ENCODE assay signal across 8 mouse cellular contexts in the genomic region with DNA sequence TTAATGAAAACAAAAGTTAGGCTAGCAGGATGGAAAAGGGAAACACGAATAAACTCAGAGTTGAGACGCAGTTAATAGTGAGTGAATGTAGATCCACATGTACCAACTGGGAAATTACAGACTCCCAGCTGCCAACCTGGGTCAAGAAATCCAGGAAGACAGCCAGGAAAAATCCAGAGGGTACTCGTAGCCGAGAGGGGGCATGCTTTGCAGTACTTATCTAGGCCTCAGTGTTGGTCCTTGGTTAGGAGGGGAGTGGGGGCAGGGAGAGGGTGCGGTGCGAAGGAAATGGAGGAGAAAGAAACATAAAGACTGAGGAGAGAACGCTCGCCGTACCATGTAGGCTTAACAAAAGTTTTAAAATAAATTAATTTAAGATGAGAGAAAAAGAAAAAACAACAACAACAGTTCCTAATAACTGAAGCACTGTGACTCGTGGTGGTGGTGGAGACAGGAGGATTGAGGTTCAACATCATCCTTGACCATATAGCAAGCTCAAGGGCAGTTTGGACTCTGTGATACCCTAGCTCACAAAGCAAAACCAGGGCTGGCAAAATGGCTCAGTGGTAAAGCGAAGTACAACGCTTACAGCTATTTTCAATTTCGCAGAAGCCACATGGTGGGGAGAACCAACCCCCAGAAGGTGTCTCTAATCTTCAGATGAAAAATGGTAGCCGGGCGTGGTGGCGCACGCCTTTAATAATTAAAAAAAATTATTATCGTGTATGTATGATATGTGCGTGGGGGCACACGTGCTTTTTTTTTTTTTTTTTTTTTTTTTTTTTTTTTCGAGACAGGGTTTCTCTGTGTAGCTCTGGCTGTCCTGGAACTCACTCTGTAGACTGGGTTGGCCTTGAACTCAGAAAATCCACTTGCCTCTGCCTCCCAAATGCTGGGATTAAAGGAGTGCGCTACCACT. TPM values are rescaled to one million over a fixed set of nuclear protein-coding genes. Genes with fewer than 3 reads are reported as not detected.
DNase-seq lines count a peak whose midpoint lies in the region; ATAC-seq and TF ChIP-seq lines count a peak whose summit lies in the region.

No protein-coding gene starts in this region.

- no peak overlapping the region for H3K4me2 ChIP-seq in hindbrain, embryonic 13.5 days
- no peak overlapping the region for H3K4me2 ChIP-seq in midbrain, embryonic 14.5 days (ENCODE audit: low read length)

- H3K27me3 ChIP-seq in embryonic facial prominence, embryonic 10.5 days (replicated peaks; ENCODE audit: low read depth, poor library complexity, severe bottlenecking): 0 out of 2 replicates have a peak, but pooled peaks cover 2% of the 10 kb centered on the region
- H3K27me3 ChIP-seq in hindbrain, embryonic 13.5 days: no peaks in the 10 kb centered on the region
- H3K27me3 ChIP-seq in midbrain, embryonic 14.5 days (ENCODE audit: control insufficient read depth, insufficient read depth, low read length): no peaks in the 10 kb centered on the region

- H3K9ac ChIP-seq in hindbrain, embryonic 13.5 days: no peak overlapping the region
- H3K9ac ChIP-seq in midbrain, embryonic 14.5 days (replicated peaks; ENCODE audit: low read length): no peak overlapping the region

- no peak overlapping the region for H3K4me3 ChIP-seq in left cerebral cortex, adult 2 months
- H3K4me3 ChIP-seq in embryonic facial prominence, embryonic 10.5 days: no peak overlapping the region
- H3K4me3 ChIP-seq in hindbrain, embryonic 13.5 days: no peak overlapping the region
- H3K4me3 ChIP-seq in midbrain, embryonic 14.5 days (replicated peaks; ENCODE audit: low read depth, low read length): no peak overlapping the region

- intact Hi-C loops in left cerebral cortex, adult 2 months (cut with DNase I): no loop called here
- intact Hi-C loops in left cerebral cortex, postnatal 25 days (cut with DNase I): no loop called here

- no peak for DNase-seq in left cerebral cortex, adult 2 months (ENCODE audit: extremely low spot score in 1 of 2, low spot score in 2 of 2)
- no peak for DNase-seq in left cerebral cortex, postnatal 25 days (ENCODE audit: low spot score in 2 of 2)
- DNase-seq in embryonic facial prominence, embryonic 10.5 days (ENCODE audit: low spot score): no peak
- DNase-seq in midbrain, embryonic 14.5 days: no peak
- no peak for DNase-seq in layer of hippocampus, adult 8-10 months (ENCODE audit: low spot score in 2 of 2)
- DNase-seq in retina, embryonic 14.5 days (ENCODE audit: low spot score): no peak
- no peak for DNase-seq in embryo, embryonic 9.5 days (ENCODE audit: extremely low spot score)

- H3K27ac ChIP-seq in left cerebral cortex, adult 2 months: peak overlapping the region; percentile 54; the same call in 1 of the 2 replicates
- peak overlapping the region; percentile 77 for H3K27ac ChIP-seq in embryonic facial prominence, embryonic 10.5 days (replicated peaks)
- peak overlapping the region; percentile 67 for H3K27ac ChIP-seq in hindbrain, embryonic 13.5 days
- H3K27ac ChIP-seq in midbrain, embryonic 14.5 days (replicated peaks; ENCODE audit: low read depth, low read length): peak overlapping the region; percentile 57; the same call in 1 of the 2 replicates

- ATAC-seq in hindbrain, embryonic 13.5 days (ENCODE audit: low FRiP score): no peak
- ATAC-seq in midbrain, embryonic 14.5 days (ENCODE audit: low FRiP score, low TSS enrichment): no peak

- H3K9me3 ChIP-seq in embryonic facial prominence, embryonic 10.5 days: no peaks in the 10 kb centered on the region
- H3K9me3 ChIP-seq in hindbrain, embryonic 13.5 days: no peaks in the 10 kb centered on the region
- no peaks in the 10 kb centered on the region for H3K9me3 ChIP-seq in midbrain, embryonic 14.5 days (ENCODE audit: control insufficient read depth, low read length)

- no peak for TF ChIP-seq CTCF in left cerebral cortex, adult 2 months (IDR thresholded peaks at IDR 0.05)

- H3K4me1 ChIP-seq in embryonic facial prominence, embryonic 10.5 days: peaks cover 43% of the 10 kb centered on the region
- peaks cover 15% of the 10 kb centered on the region for H3K4me1 ChIP-seq in hindbrain, embryonic 13.5 days (replicated peaks)
- peaks cover 21% of the 10 kb centered on the region for H3K4me1 ChIP-seq in midbrain, embryonic 14.5 days (ENCODE audit: control insufficient read depth, insufficient read depth, low read length)

- H3K36me3 ChIP-seq in embryonic facial prominence, embryonic 10.5 days (replicated peaks): no peaks in the 10 kb centered on the region
- H3K36me3 ChIP-seq in hindbrain, embryonic 13.5 days: no peaks in the 10 kb centered on the region
- no peaks in the 10 kb centered on the region for H3K36me3 ChIP-seq in midbrain, embryonic 14.5 days (ENCODE audit: control insufficient read depth, insufficient read depth, low read length)

- WGBS in embryonic facial prominence, embryonic 10.5 days: 82% methylated on average over 22 of the region's 22 CpGs
- 79% methylated on average over 22 of the region's 22 CpGs for WGBS in hindbrain, embryonic 13.5 days
- 82% methylated on average over 22 of the region's 22 CpGs for WGBS in midbrain, embryonic 14.5 days

RNA-seq across cellular contexts. Expression of a gene that starts 43.7 kb away (rescaled TPM):
- total RNA-seq in left cerebral cortex, adult 2 months (2021): 10 to 100 TPM; 57.4 to 60.3 TPM
- total RNA-seq in left cerebral cortex, postnatal 25 days (2021): 10 to 100 TPM; 45.7 to 57.4 TPM
- 49.2 and 54.8 TPM in 2 replicates for polyA plus RNA-seq in embryonic facial prominence, embryonic 10.5 days (2016; fragmentation: Nextera tagmentation; extraction: Ambion mirVana)
- 44.7 and 53.5 TPM in 2 replicates for polyA plus RNA-seq in hindbrain, embryonic 13.5 days (2015; fragmentation: Nextera tagmentation; extraction: Ambion mirVana)
- 35.9 and 49.8 TPM in 2 replicates for polyA plus RNA-seq in midbrain, embryonic 14.5 days (2014; fragmentation: Nextera tagmentation; extraction: Ambion mirVana)
- 10 to 100 TPM; 42.5 to 70.6 (median 55.4) TPM for total RNA-seq in layer of hippocampus, adult 8-10 months (2022)
